Mouse (Mus musculus): Measurements from ENCODE around the gene Ctnnb1. TPM values are rescaled to one million over a fixed set of nuclear protein-coding genes. Genes with fewer than 3 reads are reported as not detected.

Ctnnb1 gene
- polyA plus RNA-seq, 1 experiment from 2014 or later, result 436 TPM

DNA sequence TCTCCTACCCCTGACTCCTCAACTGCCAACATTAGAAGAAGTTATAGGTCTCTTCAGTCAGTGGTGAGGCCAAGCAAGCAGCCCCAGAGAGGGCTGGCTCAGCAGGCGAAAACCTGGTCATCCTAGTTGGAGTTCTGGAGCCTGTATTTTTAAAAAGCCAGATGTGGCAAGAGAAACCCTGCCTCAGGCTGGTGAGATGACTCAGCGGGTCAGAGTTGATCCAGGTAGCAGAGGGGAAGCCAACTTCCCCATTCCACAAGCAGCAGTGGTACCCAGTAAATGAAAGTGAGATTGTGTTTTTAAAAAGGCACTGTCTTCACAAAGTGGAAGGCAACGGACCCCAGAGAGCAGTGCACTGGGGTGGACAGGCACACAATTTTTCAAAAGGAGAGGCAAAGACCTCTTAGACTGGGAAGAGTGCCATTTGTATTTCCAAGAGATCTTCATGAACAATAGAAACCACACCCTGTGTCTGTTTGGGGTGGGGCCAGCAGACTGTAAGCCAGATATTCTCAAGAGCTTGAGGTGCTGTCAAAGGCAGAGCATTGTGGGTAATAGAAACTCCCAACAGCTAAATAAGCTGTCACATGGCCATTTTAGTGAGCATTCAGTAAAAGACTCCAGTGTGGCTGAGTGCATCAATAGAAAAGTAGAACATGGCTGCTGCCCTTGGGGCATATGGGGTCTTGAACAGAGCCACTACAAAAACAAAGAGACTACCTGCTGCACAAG is 33.1 kb downstream of the Ctnnb1 start:
- Histone ChIP-seq H3K9ac (ENCODE audit: low read length) (no peak overlapping the region), H3K4me3 (ENCODE audit: control insufficient read depth in 1 of 2, insufficient read depth in 1 of 2, low read depth in 1 of 2, low read length in 2 of 2) (no peak overlapping the region), H3K27me3 (ENCODE audit: control insufficient read depth, insufficient read depth, low read length) (no peaks in the 10 kb centered on the region), H3K4me1 (ENCODE audit: control insufficient read depth in 2 of 2, insufficient read depth in 2 of 2, low read length in 2 of 2) (peaks cover 16 to 55% of the 10 kb centered on the region in 2 experiments; a peak in 3 of 4 replicates), H3K9me3 (ENCODE audit: control insufficient read depth, low read length) (no peaks in the 10 kb centered on the region), H3K27ac (replicated peaks in 1 of 2; ENCODE audit: control insufficient read depth in 1 of 2, insufficient read depth in 1 of 2, low read depth in 2 of 2, low read length in 2 of 2) (peak overlapping the region in 1 of 2 experiments; percentile 24; a peak in 2 of 4 replicates), H3K36me3 (ENCODE audit: control insufficient read depth, insufficient read depth, low read length) (peaks cover 98% of the 10 kb centered on the region), H3K4me2 (ENCODE audit: low read length) (no peak overlapping the region)
- ATAC-seq (ENCODE audit: insufficient number of reproducible peaks, insufficient read depth, low FRiP score, low read depth), result no peak
- WGBS, result 84% methylated on average over 3 of the region's 3 CpGs

DNA sequence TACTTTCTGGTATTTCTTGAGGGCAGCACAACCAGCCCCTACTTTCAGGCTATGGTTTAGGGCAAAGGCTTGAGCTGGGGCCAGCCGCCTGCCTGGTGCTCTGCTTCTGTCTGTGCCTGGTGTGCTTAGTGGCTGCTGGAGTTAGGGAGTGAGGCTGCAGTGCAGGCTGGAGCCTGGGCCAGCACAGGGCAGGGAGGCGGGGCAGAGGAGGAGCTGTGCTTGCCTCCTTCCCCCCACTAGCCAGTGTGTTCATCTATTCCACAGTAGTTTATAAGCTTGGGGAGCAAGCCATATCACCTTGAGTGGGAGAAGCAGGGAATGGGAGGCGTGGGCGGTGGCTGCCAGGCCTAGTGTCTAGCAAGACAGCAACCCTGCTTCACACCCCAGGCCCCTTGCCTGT is 34.1 kb downstream of the Ctnnb1 start:
- H3K27ac ChIP-seq (replicated peaks in 1 of 2; ENCODE audit: control insufficient read depth in 1 of 2, insufficient read depth in 1 of 2, low read depth in 2 of 2, low read length in 2 of 2), result no peak overlapping the region
- no peak for ATAC-seq (ENCODE audit: insufficient number of reproducible peaks, insufficient read depth, low FRiP score, low read depth)

DNA sequence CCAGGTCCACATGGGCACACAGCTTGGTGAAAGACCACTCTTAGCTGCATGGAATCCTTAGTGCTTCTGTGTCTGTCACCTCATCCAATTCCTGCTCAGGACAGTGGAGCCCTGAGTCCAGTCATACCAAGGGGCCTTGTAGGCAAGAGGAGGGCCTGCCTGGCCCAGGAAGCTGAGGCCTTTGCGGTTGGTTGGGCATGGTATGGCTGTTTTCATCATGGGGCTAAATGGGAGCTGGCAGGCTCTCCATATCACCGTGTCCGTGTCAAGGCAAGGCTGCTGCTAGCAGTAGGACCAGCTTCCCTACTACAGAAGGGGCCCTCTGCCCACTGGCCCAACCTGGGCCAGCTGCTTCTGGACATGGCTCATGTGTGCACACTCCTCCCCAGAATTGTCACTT is 34.7 kb downstream of the Ctnnb1 start:
- peaks cover 14 to 43% of the 10 kb centered on the region in 2 experiments; a peak in 3 of 4 replicates for H3K4me1 ChIP-seq (ENCODE audit: control insufficient read depth in 2 of 2, insufficient read depth in 2 of 2, low read length in 2 of 2)
- 73% methylated on average over 3 of the region's 3 CpGs for WGBS
- no peak overlapping the region for H3K4me2 ChIP-seq (ENCODE audit: low read length)
- H3K9ac ChIP-seq (ENCODE audit: low read length), result no peak overlapping the region
- H3K4me3 ChIP-seq (ENCODE audit: control insufficient read depth in 1 of 2, insufficient read depth in 1 of 2, low read depth in 1 of 2, low read length in 2 of 2), result no peak overlapping the region
- H3K36me3 ChIP-seq (ENCODE audit: control insufficient read depth, insufficient read depth, low read length), result peaks cover 97% of the 10 kb centered on the region
- H3K9me3 ChIP-seq (ENCODE audit: control insufficient read depth, low read length), result no peaks in the 10 kb centered on the region
- H3K27ac ChIP-seq (replicated peaks in 1 of 2; ENCODE audit: control insufficient read depth in 1 of 2, insufficient read depth in 1 of 2, low read depth in 2 of 2, low read length in 2 of 2), result no peak overlapping the region
- ATAC-seq (ENCODE audit: insufficient number of reproducible peaks, insufficient read depth, low FRiP score, low read depth), result no peak
- H3K27me3 ChIP-seq (ENCODE audit: control insufficient read depth, insufficient read depth, low read length), result no peaks in the 10 kb centered on the region

More for the DNA sequence above, 34.1 kb downstream of the Ctnnb1 start:
- Histone ChIP-seq H3K36me3 (ENCODE audit: control insufficient read depth, insufficient read depth, low read length) (peaks cover 97% of the 10 kb centered on the region), H3K4me3 (ENCODE audit: control insufficient read depth in 1 of 2, insufficient read depth in 1 of 2, low read depth in 1 of 2, low read length in 2 of 2) (no peak overlapping the region), H3K4me1 (ENCODE audit: control insufficient read depth in 2 of 2, insufficient read depth in 2 of 2, low read length in 2 of 2) (peaks cover 14 to 49% of the 10 kb centered on the region in 2 experiments; a peak in 3 of 4 replicates), H3K9me3 (ENCODE audit: control insufficient read depth, low read length) (no peaks in the 10 kb centered on the region), H3K9ac (ENCODE audit: low read length) (no peak overlapping the region), H3K27me3 (ENCODE audit: control insufficient read depth, insufficient read depth, low read length) (no peaks in the 10 kb centered on the region), H3K4me2 (ENCODE audit: low read length) (no peak overlapping the region)
- 83% methylated on average over 4 of the region's 4 CpGs for WGBS

DNA sequence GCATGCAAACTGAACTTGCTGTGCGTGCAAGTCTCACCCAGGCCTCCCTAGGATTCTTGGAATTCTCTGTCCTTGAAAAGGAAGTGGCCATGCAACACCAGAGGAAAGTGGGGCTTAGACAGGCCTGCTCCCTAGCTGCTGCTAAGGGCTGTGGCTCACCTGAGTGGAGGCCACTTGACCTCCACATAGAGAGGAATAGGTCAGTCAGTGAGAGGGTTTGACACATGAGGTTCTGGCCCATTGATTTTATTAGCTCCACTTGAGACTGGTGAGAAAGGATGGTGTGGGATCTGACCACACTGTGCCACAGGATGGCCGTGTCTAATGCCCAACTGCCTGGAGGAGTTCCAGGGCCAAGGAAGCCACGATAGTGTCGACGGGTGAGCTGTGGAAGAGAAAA is 35.2 kb downstream of the Ctnnb1 start:
- no peak for ATAC-seq (ENCODE audit: insufficient number of reproducible peaks, insufficient read depth, low FRiP score, low read depth)
- Histone ChIP-seq H3K27me3 (ENCODE audit: control insufficient read depth, insufficient read depth, low read length) (no peaks in the 10 kb centered on the region), H3K36me3 (ENCODE audit: control insufficient read depth, insufficient read depth, low read length) (peaks cover 97% of the 10 kb centered on the region), H3K4me1 (ENCODE audit: control insufficient read depth in 2 of 2, insufficient read depth in 2 of 2, low read length in 2 of 2) (peaks cover 14 to 38% of the 10 kb centered on the region in 2 experiments; a peak in 3 of 4 replicates), H3K9me3 (ENCODE audit: control insufficient read depth, low read length) (no peaks in the 10 kb centered on the region), H3K9ac (ENCODE audit: low read length) (no peak overlapping the region), H3K27ac (replicated peaks in 1 of 2; ENCODE audit: control insufficient read depth in 1 of 2, insufficient read depth in 1 of 2, low read depth in 2 of 2, low read length in 2 of 2) (no peak overlapping the region), H3K4me2 (ENCODE audit: low read length) (no peak overlapping the region), H3K4me3 (ENCODE audit: control insufficient read depth in 1 of 2, insufficient read depth in 1 of 2, low read depth in 1 of 2, low read length in 2 of 2) (no peak overlapping the region)
- 65% methylated on average over 5 of the region's 5 CpGs for WGBS

DNA sequence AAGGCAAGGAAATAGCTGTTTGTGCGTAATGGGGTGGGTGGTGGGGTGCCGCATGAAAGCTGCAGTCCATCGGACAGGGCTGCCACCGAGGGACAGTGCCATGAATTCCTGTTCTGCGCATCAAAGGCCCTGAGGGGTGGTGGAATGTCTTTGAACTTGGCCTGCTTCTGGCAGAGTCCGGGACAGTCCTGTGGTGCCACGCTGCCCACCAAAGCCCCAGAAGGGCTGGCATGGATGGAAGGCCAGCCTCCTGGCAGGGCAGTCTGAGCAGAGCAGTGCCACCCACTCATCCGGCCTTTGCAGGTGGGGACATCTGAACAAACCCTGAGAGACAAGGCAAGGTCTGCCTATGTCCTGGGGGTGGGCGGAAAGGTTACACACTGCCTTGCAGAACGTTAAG is 36.0 kb downstream of the Ctnnb1 start:
- Histone ChIP-seq H3K4me1 (ENCODE audit: control insufficient read depth in 2 of 2, insufficient read depth in 2 of 2, low read length in 2 of 2) (peaks cover 14 to 37% of the 10 kb centered on the region in 2 experiments; a peak in 3 of 4 replicates), H3K9ac (ENCODE audit: low read length) (no peak overlapping the region), H3K4me2 (ENCODE audit: low read length) (no peak overlapping the region), H3K36me3 (ENCODE audit: control insufficient read depth, insufficient read depth, low read length) (peaks cover 94% of the 10 kb centered on the region), H3K27ac (replicated peaks in 1 of 2; ENCODE audit: control insufficient read depth in 1 of 2, insufficient read depth in 1 of 2, low read depth in 2 of 2, low read length in 2 of 2) (no peak overlapping the region), H3K27me3 (ENCODE audit: control insufficient read depth, insufficient read depth, low read length) (no peaks in the 10 kb centered on the region), H3K4me3 (ENCODE audit: control insufficient read depth in 1 of 2, insufficient read depth in 1 of 2, low read depth in 1 of 2, low read length in 2 of 2) (no peak overlapping the region), H3K9me3 (ENCODE audit: control insufficient read depth, low read length) (no peaks in the 10 kb centered on the region)
- ATAC-seq (ENCODE audit: insufficient number of reproducible peaks, insufficient read depth, low FRiP score, low read depth), result no peak
- WGBS, result 78% methylated on average over 10 of the region's 10 CpGs

DNA sequence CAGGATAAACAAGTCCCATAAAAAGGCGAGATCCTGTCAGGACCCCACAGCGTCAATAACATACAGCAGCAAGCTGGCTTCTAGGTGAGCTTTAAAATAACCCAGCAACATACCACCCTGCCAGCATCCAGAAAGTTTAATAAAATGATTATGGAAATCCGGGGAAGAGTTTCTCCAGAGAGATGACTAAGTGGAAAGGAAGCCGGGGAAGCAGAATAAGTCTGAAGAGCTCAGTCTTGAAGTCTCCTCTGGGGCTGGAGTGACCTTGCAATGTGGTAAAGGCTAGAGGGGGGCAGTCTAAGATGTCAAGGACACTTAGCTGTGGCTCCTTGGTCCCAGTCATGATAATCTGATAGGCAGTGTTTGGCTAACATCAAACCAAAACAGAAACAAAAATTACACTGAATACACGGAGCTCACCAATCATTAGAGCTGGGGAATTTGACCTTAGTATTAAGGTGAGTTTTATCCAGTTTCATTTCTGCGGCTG is 44.1 kb downstream of the Ctnnb1 start:
- no peak for ATAC-seq (ENCODE audit: insufficient number of reproducible peaks, insufficient read depth, low FRiP score, low read depth)
- H3K4me2 ChIP-seq (ENCODE audit: low read length), result no peak overlapping the region
- no peaks in the 10 kb centered on the region for H3K27me3 ChIP-seq (ENCODE audit: control insufficient read depth, insufficient read depth, low read length)
- H3K36me3 ChIP-seq (ENCODE audit: control insufficient read depth, insufficient read depth, low read length), result peaks cover 17% of the 10 kb centered on the region
- H3K9me3 ChIP-seq (ENCODE audit: control insufficient read depth, low read length), result no peaks in the 10 kb centered on the region
- 65% methylated on average over 6 of the region's 6 CpGs for WGBS
- H3K4me1 ChIP-seq (ENCODE audit: control insufficient read depth in 2 of 2, insufficient read depth in 2 of 2, low read length in 2 of 2), result peaks cover 2 to 16% of the 10 kb centered on the region in 2 experiments
- H3K9ac ChIP-seq (ENCODE audit: low read length), result no peak overlapping the region
- H3K27ac ChIP-seq (replicated peaks in 1 of 2; ENCODE audit: control insufficient read depth in 1 of 2, insufficient read depth in 1 of 2, low read depth in 2 of 2, low read length in 2 of 2), result no peak overlapping the region
- no peak overlapping the region for H3K4me3 ChIP-seq (ENCODE audit: control insufficient read depth in 1 of 2, insufficient read depth in 1 of 2, low read depth in 1 of 2, low read length in 2 of 2)

DNA sequence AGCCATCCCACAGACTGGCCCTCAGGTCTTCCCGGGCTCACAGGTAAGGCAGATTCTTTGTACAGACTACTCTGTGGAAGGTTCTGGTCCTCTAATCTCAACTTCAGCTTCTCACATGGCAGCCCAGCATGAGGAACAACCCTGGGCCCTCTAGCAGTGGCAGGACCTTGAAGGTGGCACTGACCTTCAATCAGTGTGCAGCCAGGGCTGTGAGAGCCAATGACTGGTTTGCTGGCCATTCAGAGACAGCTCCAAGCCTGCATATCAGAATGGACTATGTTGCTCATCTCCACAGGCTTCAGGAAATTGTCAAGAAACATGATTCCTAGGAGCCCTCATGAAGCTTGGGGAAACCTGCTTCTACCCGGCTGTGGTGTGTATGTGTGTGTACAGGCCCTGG is 45.2 kb downstream of the Ctnnb1 start:
- Histone ChIP-seq H3K4me3 (ENCODE audit: control insufficient read depth in 1 of 2, insufficient read depth in 1 of 2, low read depth in 1 of 2, low read length in 2 of 2) (no peak overlapping the region), H3K27ac (replicated peaks in 1 of 2; ENCODE audit: control insufficient read depth in 1 of 2, insufficient read depth in 1 of 2, low read depth in 2 of 2, low read length in 2 of 2) (no peak overlapping the region), H3K9ac (ENCODE audit: low read length) (no peak overlapping the region), H3K36me3 (ENCODE audit: control insufficient read depth, insufficient read depth, low read length) (peaks cover 5% of the 10 kb centered on the region), H3K9me3 (ENCODE audit: control insufficient read depth, low read length) (no peaks in the 10 kb centered on the region), H3K4me2 (ENCODE audit: low read length) (no peak overlapping the region), H3K4me1 (ENCODE audit: control insufficient read depth in 2 of 2, insufficient read depth in 2 of 2, low read length in 2 of 2) (peaks cover 2 to 16% of the 10 kb centered on the region in 2 experiments), H3K27me3 (ENCODE audit: control insufficient read depth, insufficient read depth, low read length) (no peaks in the 10 kb centered on the region)
- 84% methylated on average over 2 of the region's 2 CpGs for WGBS
- no peak for ATAC-seq (ENCODE audit: insufficient number of reproducible peaks, insufficient read depth, low FRiP score, low read depth)
